Mouse (Mus musculus) gastrocnemius, postnatal 25 days (tissue): ENCODE results near the gene Accsl. TPM values are rescaled to one million over a fixed set of nuclear protein-coding genes. Genes with fewer than 3 reads are reported as not detected.

Experiments used
- DNase-seq: peaks from one replicate; pipeline ENCODE4 v3.0.0; 2022
- total RNA-seq, 2 experiments: library from RNA; stranded (reverse); gene quantifications; 1 replicate in 1 of 2; 2 replicates in 1 of 2; pipeline ENCODE4 v1.2.3; 2021

Accsl gene
- total RNA-seq, 2 experiments from 2014 or later: not detected

DNA sequence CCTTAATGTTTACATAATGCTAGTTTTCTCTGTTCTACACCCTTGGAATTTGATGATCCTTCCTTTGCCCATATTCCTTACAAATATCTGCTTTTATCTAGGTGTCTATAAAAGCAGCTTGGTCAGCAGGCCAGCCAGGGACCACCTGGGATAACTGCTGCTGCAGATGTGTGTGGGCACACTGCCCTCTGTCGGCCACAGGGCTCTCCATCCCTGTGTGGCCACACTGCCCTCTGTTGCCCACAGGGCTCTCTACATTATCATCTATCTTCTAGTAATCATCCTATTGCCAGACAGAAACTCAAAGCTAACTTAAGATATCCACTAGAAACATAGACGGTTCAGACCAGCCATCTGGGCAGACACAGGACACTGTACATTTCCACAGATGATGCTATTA, 59.0 kb downstream of the Accsl start:
- DNase-seq: no peak

DNA sequence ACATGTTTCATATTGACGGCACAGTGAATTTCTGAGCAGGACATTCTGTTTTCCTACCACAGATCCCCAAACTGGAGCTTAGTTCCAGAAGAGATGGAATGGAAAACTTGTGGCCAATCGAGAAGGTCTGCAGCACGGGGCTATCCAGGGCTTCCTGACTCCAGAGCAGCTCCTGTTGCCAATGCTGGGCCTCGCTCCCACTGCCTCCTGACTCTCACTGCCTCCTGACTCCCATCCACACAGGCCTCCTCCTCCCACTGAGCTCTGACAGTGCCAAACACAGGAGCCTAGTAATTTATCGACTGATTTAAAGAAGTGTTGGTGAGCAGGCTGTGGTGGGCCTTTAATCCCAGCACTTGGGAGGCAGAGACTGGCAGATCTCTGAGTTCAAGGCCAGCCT, 60.9 kb downstream of the Accsl start:
- peak; percentile 65 for DNase-seq

DNA sequence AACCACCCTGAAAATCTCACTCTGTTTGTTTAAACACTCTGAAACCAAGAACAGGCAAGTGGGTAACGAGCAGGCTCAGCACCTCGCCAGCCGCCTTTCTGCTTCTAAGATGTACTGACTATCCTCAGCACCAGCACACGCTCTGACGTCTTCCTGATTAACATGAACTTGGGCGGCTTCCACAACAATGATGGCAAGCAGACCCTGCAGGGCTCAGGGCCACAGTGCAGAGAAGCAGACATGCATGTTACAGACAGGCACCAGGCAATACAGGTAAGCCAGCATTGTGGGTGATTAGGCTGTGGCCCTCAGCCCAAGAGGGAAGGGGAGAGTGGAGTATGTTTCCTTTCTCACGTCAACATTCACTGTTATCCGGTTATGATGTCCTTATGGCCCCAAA, 61.5 kb downstream of the Accsl start:
- no peak for DNase-seq

DNA sequence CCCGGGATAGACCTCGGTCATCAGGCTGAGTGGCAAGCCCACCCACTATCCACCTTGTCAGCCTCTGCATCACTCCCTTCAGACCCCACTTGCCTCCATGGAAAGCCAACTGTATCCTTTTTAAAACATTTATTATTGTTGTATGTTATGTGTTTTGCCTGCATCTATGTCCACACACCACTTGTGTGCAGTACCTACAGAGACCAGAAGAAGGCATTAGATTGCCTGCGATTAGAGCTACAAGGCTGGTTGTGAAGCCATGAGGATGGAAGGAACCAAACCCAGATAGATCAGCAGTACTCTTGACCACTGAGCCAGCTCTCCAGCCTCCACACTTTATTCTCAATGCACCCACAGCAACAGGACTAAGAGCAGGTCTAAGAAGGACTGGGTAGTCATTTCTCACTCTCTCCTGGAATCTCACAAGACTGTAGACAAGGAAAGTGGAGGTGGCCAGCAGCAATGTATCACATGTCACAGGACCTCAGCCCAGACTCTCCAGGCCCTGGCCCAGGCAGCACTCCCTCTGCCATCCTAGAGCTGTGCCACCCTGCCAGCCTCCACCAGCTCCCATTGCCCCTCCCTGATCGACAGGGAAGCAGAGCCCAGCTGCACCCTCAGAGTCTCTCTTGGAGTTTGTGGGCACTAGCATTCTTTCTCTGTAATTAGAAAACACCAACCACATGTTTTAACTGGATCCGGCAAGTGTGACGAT, 62.3 kb downstream of the Accsl start:
- DNase-seq: peak; percentile 66

DNA sequence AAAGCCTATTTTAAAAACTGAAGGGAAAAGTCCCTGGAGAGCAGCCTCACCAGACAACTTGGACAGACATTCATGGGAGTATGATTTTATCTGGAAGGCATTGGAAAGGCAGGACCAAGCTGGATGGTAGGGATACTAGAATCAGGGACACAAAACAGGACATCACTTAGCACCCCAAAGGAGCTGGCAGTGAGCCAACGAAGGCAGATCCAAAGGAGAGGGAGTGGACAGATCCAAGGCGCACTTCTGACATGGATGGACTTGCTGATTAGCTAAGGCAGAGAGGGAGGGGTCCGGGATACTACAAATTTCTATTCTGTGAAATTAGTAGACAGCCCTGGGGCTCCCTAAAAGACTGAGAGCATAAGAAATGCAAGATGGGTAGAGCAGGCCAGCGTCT, 63.4 kb downstream of the Accsl start:
- no peak for DNase-seq

Other genes with a start within 250 kb of the Accsl start
- under 1 TPM; 0.33 to 0.56 TPM for gene Alx4, start 226.8 kb downstream of the Accsl start, total RNA-seq
- 10 to 100 TPM; 30.7 to 34.6 TPM for gene Ext2, start 46.6 kb downstream of the Accsl start, total RNA-seq
- gene Accs, start 19.2 kb downstream of the Accsl start, total RNA-seq: 1 to 10 TPM; 2.3 to 4.1 TPM
- gene Gm13889, start 88.0 kb upstream of the Accsl start, total RNA-seq: 1 to 10 TPM; 8.3 to 8.8 TPM
- not detected for gene Gm27027, start 127.2 kb upstream of the Accsl start, total RNA-seq
- gene Alkbh3, start 141.7 kb upstream of the Accsl start, total RNA-seq: 10 to 100 TPM; 54.2 to 59.3 TPM